Mouse (Mus musculus) heart, embryonic 13.5 days (tissue): ENCODE measurements around the gene St7. TPM values are rescaled to one million over a fixed set of nuclear protein-coding genes. Genes with fewer than 3 reads are reported as not detected.

Experiments
- ATAC-seq: fragments of 200-750 bp; cut with Nextera tagmentation; 2 replicates; pipeline ENCODE4 v1.8.0; 2017; ENCODE audit warnings: moderate TSS enrichment; ENCODE audit not compliant: insufficient number of reproducible peaks, low FRiP score, low TSS enrichment; ENCODE audit errors: extremely low read depth
- H3K27ac ChIP-seq: fragments of 300-500 bp; sonication (generic); replicated peaks from 2 replicates; pipeline ENCODE4 v1.5.1; 2015; ENCODE audit warnings: moderate library complexity, mild to moderate bottlenecking, inconsistent platforms
- H3K27me3 ChIP-seq: fragments of 300-500 bp; sonication (generic); replicated peaks from 2 replicates; pipeline ENCODE4 v1.6.1; 2015; ENCODE audit warnings: mild to moderate bottlenecking, inconsistent platforms
- H3K36me3 ChIP-seq: fragments of 300-500 bp; sonication (generic); 2 replicates; pipeline ENCODE4 v1.6.1; 2015; ENCODE audit warnings: mild to moderate bottlenecking, inconsistent platforms
- H3K4me1 ChIP-seq: fragments of 300-500 bp; sonication (generic); 2 replicates; pipeline ENCODE4 v1.6.1; 2015; ENCODE audit warnings: inconsistent platforms
- H3K4me2 ChIP-seq: fragments of 300-500 bp; sonication (generic); 2 replicates; pipeline ENCODE4 v1.6.1; 2015; ENCODE audit warnings: inconsistent platforms, mild to moderate bottlenecking, moderate library complexity
- H3K4me3 ChIP-seq: fragments of 300-500 bp; sonication (generic); 2 replicates; pipeline ENCODE4 v1.5.1; 2015; ENCODE audit warnings: moderate library complexity, mild to moderate bottlenecking, inconsistent platforms
- H3K9ac ChIP-seq: fragments of 300-500 bp; sonication (generic); 2 replicates; pipeline ENCODE4 v1.6.1; 2015; ENCODE audit warnings: inconsistent platforms, mild to moderate bottlenecking, moderate library complexity
- H3K9me3 ChIP-seq: fragments of 300-500 bp; sonication (generic); 2 replicates; pipeline ENCODE4 v1.6.1; 2016; ENCODE audit warnings: inconsistent platforms
- WGBS: fragments of 180-500 bp; shearing (Covaris S2); methylation state at CpG from one replicate; pipeline ENCODE4 v1.1.7; 2015; ENCODE audit warnings: mixed read lengths; 5-methylcytosine and 5-hydroxymethylcytosine counted together
- polyA plus RNA-seq: library from polyadenylated mRNA; unstranded; fragments of >200 nt; fragmentation: Nextera tagmentation; extraction: Ambion mirVana; gene quantifications from 2 replicates; pipeline ENCODE4 v1.2.1, GENCODE M21; 2015

St7 gene
- polyA plus RNA-seq, 1 experiment from 2014 or later: 25.9 TPM

- 70% methylated on average over 9 of the region's 9 CpGs for WGBS
- H3K9ac ChIP-seq: no peak overlapping the region
- H3K4me2 ChIP-seq: peak overlapping the region; percentile 51
- no peaks in the 10 kb centered on the region for H3K9me3 ChIP-seq
- no peak for ATAC-seq
- no peaks in the 10 kb centered on the region for H3K27me3 ChIP-seq
- H3K4me3 ChIP-seq: no peak overlapping the region
- peak overlapping the region; percentile 29; the same call in 1 of the 2 replicates for H3K27ac ChIP-seq
- no peaks in the 10 kb centered on the region for H3K36me3 ChIP-seq
- peaks cover 56% of the 10 kb centered on the region for H3K4me1 ChIP-seq
These were observed 77.4 kb downstream of the St7 start for GRCm38 (mm10) chr6:17769972-17770644.

- 32% methylated on average over 8 of the region's 8 CpGs for WGBS
- H3K27me3 ChIP-seq: no peaks in the 10 kb centered on the region
- peaks cover 52% of the 10 kb centered on the region for H3K4me1 ChIP-seq
- no peaks in the 10 kb centered on the region for H3K36me3 ChIP-seq
- H3K4me3 ChIP-seq: no peak overlapping the region
- no peak for ATAC-seq
- H3K9me3 ChIP-seq: no peaks in the 10 kb centered on the region
- peak overlapping the region; percentile 29; the same call in 1 of the 2 replicates for H3K27ac ChIP-seq
- no peak overlapping the region for H3K9ac ChIP-seq
- peak overlapping the region; percentile 51 for H3K4me2 ChIP-seq
These were observed 78.1 kb downstream of the St7 start for GRCm38 (mm10) chr6:17770645-17771345.

- no peak for ATAC-seq
- Histone ChIP-seq H3K4me2 (no peak overlapping the region), H3K9ac (no peak overlapping the region), H3K27ac (no peak overlapping the region), H3K36me3 (no peaks in the 10 kb centered on the region), H3K9me3 (no peaks in the 10 kb centered on the region), H3K4me3 (no peak overlapping the region), H3K4me1 (peaks cover 48% of the 10 kb centered on the region), H3K27me3 (no peaks in the 10 kb centered on the region)
- WGBS: 29% methylated on average over 1 of the region's 1 CpGs
These were observed 78.7 kb downstream of the St7 start for GRCm38 (mm10) chr6:17771456-17771855.

- Histone ChIP-seq H3K9me3 (no peaks in the 10 kb centered on the region), H3K4me3 (no peak overlapping the region), H3K27me3 (no peaks in the 10 kb centered on the region), H3K4me1 (peaks cover 39% of the 10 kb centered on the region), H3K9ac (no peak overlapping the region), H3K27ac (peak overlapping the region; percentile 46; the same call in 1 of the 2 replicates), H3K36me3 (no peaks in the 10 kb centered on the region), H3K4me2 (0 out of 2 replicates have a peak overlapping the region, but pooled peaks have one; percentile 5)
- 56% methylated on average over 3 of the region's 3 CpGs for WGBS
- no peak for ATAC-seq
These were observed 79.8 kb downstream of the St7 start for GRCm38 (mm10) chr6:17772514-17772913.

- Histone ChIP-seq H3K27ac (no peak overlapping the region), H3K4me3 (no peak overlapping the region), H3K9ac (no peak overlapping the region), H3K9me3 (no peaks in the 10 kb centered on the region), H3K4me2 (no peak overlapping the region), H3K4me1 (peaks cover 30% of the 10 kb centered on the region), H3K36me3 (no peaks in the 10 kb centered on the region), H3K27me3 (no peaks in the 10 kb centered on the region)
- WGBS: 53% methylated on average over 7 of the region's 7 CpGs
- no peak for ATAC-seq
These were observed 83.3 kb downstream of the St7 start for GRCm38 (mm10) chr6:17776041-17776440.

- Histone ChIP-seq H3K36me3 (no peaks in the 10 kb centered on the region), H3K9ac (no peak overlapping the region), H3K27ac (no peak overlapping the region), H3K4me3 (no peak overlapping the region), H3K27me3 (no peaks in the 10 kb centered on the region), H3K4me1 (peaks cover 24% of the 10 kb centered on the region), H3K9me3 (no peaks in the 10 kb centered on the region), H3K4me2 (no peak overlapping the region)
- no peak for ATAC-seq
- 80% methylated on average over 6 of the region's 6 CpGs for WGBS
These were observed 84.5 kb downstream of the St7 start for GRCm38 (mm10) chr6:17777018-17777799.

- Histone ChIP-seq H3K27ac (no peak overlapping the region), H3K27me3 (no peaks in the 10 kb centered on the region), H3K4me2 (no peak overlapping the region), H3K4me3 (no peak overlapping the region), H3K9me3 (no peaks in the 10 kb centered on the region), H3K9ac (no peak overlapping the region), H3K4me1 (peaks cover 13% of the 10 kb centered on the region), H3K36me3 (no peaks in the 10 kb centered on the region)
- ATAC-seq: no peak
- 82% methylated on average over 3 of the region's 3 CpGs for WGBS
These were observed 86.0 kb downstream of the St7 start for GRCm38 (mm10) chr6:17778648-17779202.

- WGBS: 82% methylated on average over 1 of the region's 1 CpGs
- Histone ChIP-seq H3K9ac (no peak overlapping the region), H3K4me2 (no peak overlapping the region), H3K4me3 (no peak overlapping the region), H3K9me3 (peaks cover 4% of the 10 kb centered on the region; the same call in 1 of the 2 replicates), H3K27ac (no peak overlapping the region), H3K4me1 (peaks cover 7% of the 10 kb centered on the region), H3K36me3 (peaks cover 3% of the 10 kb centered on the region; the same call in 1 of the 2 replicates), H3K27me3 (no peaks in the 10 kb centered on the region)
- ATAC-seq: no peak
These were observed 90.8 kb downstream of the St7 start for GRCm38 (mm10) chr6:17783511-17783910.

- ATAC-seq: no peak
- peaks cover 7% of the 10 kb centered on the region for H3K4me1 ChIP-seq
- H3K4me2 ChIP-seq: no peak overlapping the region
- H3K4me3 ChIP-seq: no peak overlapping the region
- no peak overlapping the region for H3K27ac ChIP-seq
- 73% methylated on average over 5 of the region's 5 CpGs for WGBS
- H3K36me3 ChIP-seq: peaks cover 3% of the 10 kb centered on the region; the same call in 1 of the 2 replicates
- H3K9me3 ChIP-seq: peaks cover 4% of the 10 kb centered on the region; the same call in 1 of the 2 replicates
- H3K9ac ChIP-seq: no peak overlapping the region
- H3K27me3 ChIP-seq: no peaks in the 10 kb centered on the region
These were observed 91.8 kb downstream of the St7 start for GRCm38 (mm10) chr6:17784523-17784922.

GRCm38 (mm10) chr6:17785248-17785647 is 92.5 kb downstream of the St7 start:
- no peak for ATAC-seq

GRCm38 (mm10) chr6:17787810-17788209 is 95.1 kb downstream of the St7 start:
- Histone ChIP-seq H3K4me2 (no peak overlapping the region), H3K9me3 (peaks cover 4% of the 10 kb centered on the region; the same call in 1 of the 2 replicates), H3K4me3 (no peak overlapping the region), H3K27me3 (no peaks in the 10 kb centered on the region), H3K36me3 (peaks cover 3% of the 10 kb centered on the region; the same call in 1 of the 2 replicates), H3K27ac (no peak overlapping the region), H3K4me1 (peaks cover 17% of the 10 kb centered on the region), H3K9ac (no peak overlapping the region)
- WGBS: 92% methylated on average over 1 of the region's 1 CpGs
- no peak for ATAC-seq

More at GRCm38 (mm10) chr6:17785248-17785647, 92.5 kb downstream of the St7 start:
- peaks cover 13% of the 10 kb centered on the region for H3K4me1 ChIP-seq
- no peak overlapping the region for H3K4me3 ChIP-seq
- H3K4me2 ChIP-seq: no peak overlapping the region
- H3K27ac ChIP-seq: no peak overlapping the region
- H3K9me3 ChIP-seq: peaks cover 4% of the 10 kb centered on the region; the same call in 1 of the 2 replicates
- no peak overlapping the region for H3K9ac ChIP-seq
- peaks cover 3% of the 10 kb centered on the region; the same call in 1 of the 2 replicates for H3K36me3 ChIP-seq
- H3K27me3 ChIP-seq: no peaks in the 10 kb centered on the region
- 69% methylated on average over 2 of the region's 2 CpGs for WGBS
